Mouse (Mus musculus) skeletal muscle tissue, adult 2 months (tissue): ENCODE measurements at regions not wholly inside any gene's neighbourhood (a gene's known extent, or its start where the extent isn't known, plus 50 kb on each side); places are given as distances from the start of the nearest gene placed in this dataset.
"Not testable (repeated sequence)": the region's sequence is repeated elsewhere in the genome, so short reads cannot be mapped to it uniquely, and the experiment has no call there.

Experiments used
- DNase-seq: peaks from one replicate; pipeline ENCODE4 v3.0.0-alpha.2; 2012; ENCODE audit warnings: low read depth, low spot score

DNA sequence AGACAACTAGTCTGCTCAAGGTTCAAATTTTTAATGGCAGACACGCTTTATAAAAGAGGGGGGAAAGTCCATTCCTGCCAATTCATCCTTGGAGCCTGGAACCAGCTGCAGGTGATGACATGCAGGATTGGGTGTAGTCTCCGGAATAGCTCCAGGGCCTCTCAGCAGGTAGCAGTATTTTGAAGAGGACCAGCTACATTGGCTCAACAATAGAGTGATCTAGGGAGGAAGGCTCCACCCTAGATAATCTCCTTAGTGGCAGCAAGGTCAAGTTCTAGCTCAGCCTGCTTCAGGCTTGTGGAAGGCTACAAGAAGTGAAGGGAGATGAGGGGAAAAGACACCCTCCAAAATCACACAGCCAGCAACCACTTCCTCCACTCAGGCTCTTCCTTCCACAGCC lies 1405.1 kb downstream of the 4930444P10Rik start:
- DNase-seq, result not testable (repeated sequence)

DNA sequence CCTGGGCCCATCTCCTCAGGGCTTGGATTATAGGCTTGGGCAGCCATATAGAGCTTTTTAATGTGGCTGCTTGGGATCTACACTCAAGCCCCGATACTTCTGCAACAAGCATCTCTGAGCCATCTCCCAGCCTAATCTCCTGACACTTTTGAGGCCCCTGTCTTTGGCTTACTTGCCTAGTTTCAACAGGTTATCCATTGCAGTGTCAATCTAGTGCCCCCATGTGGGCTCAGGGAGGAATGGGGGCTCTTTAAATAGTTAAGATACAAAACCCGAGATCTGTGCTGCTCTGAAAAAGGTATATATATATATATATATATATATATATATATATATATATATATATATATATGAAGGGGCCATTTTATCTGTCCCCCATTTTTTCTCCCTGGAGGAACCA lies 1407.0 kb downstream of the 4930444P10Rik start:
- DNase-seq, result no peak

- no peak for DNase-seq
These were observed 1412.7 kb downstream of the 4930444P10Rik start for GRCm38 (mm10) chr1:14680443-14680842.

DNA sequence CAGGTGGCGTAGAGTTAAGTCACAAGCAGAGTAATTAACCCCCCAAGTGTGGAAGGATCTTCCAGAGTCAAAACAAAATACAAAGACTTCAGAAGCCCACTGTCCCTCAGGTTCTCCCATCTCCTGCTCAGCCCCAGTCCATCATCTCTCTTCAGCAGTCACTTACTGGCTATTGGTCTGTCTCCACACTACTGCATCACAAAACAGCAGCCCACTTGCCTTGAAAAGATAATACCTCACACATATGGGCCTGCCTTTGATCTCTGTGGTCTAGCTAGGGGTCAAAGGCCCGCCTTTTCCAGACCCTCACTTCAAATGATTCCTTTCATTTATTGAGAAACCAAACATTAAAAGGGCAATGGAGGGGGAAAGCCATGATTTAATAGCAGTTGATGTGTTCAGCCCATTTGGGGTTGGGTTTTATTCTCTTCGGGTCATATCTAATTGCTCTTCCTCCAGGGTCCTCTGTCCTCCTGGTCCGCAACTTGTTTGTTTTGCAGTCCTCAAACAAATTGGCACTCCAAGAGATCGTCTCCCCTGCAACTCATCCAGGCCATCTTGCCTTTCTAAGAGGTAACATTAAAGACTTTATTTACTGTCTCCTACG lies 1420.6 kb downstream of the 4930444P10Rik start:
- no peak for DNase-seq

- DNase-seq, result no peak
These were observed 1430.3 kb downstream of the 4930444P10Rik start for GRCm38 (mm10) chr1:14662706-14663312.

- DNase-seq, result no peak
These were observed 1431.3 kb downstream of the 4930444P10Rik start for GRCm38 (mm10) chr1:14661854-14662253.

DNA sequence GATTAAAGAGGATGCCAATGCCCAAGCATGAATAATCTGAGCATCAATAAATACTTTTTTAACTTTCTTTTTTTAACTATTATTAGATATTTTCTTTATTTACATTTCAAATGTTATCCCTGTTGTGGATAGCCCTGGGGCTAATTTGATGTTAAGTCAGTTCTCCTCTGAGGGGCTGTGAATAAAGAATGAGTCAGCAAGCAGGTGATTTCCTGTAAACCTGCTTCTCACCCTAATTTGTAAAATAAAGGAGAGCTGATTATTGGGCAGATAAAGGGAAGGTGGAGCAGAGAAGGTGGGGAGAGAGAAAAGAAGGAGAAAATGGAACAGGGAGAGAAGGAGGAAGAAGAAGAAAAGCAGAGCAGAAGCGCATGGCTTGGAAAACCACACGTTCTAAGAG lies 1442.8 kb downstream of the 4930444P10Rik start:
- DNase-seq, result no peak

GRCm38 (mm10) chr1:14635642-14636263 lies 1457.4 kb downstream of the 4930444P10Rik start:
- no peak for DNase-seq

DNA sequence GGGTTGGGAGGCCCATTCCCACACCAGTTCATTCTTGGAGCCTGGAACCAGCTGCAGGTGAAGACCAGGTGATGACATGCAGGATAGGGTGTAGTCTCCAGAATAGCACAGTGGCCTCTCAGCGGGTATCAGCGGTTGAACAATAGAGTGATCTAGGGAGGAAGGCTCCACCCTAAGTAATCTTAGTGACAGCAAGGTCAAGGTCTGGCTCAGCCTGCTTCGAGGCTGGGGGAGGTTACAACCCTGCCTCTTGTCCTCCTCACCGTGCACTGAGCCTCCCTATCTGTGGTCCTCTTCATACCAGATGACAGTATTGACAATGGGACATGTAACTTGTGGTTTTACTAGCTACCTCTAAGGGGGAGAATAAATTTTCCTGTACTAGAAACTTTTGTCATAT lies 1461.1 kb downstream of the 4930444P10Rik start:
- no peak for DNase-seq

DNA sequence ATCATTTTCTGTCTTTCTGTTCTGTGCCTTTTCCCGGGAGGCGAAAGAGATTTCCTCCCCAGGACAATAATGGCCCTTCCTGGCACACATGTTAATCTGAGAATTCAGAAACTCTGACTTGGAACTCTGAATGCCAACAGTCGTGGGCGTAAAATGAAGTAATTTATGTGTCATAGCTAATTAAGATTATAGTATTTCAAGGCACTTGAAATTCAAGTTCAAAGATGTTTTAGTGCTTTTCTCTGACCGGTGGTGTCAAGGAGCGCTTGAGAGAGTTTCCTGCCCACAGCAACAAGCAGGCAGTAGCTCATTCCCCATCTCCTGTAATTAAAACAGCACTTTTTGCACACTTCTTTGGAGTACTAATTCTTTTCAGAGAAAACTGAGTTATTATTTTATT lies 1465.9 kb downstream of the 4930444P10Rik start:
- no peak for DNase-seq

DNA sequence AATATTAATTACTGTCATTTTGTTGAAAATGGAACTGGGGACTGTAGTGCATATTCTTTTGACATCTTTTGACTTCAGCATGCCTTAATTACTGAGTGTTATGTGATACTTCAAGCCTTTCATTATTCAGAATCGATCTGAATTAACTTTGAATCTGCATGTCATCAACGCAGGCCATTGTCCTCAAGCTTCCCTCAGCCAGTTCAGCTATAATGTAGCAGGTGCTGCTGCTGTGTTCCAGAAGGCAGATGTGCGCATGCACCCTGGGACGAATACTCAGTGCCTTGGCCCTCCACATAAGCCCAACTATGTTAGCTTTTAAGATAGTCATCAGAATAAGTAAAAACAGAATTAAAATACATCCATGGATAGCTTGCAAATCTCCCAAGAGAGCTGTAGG lies 1466.4 kb downstream of the 4930444P10Rik start:
- no peak for DNase-seq

- no peak for DNase-seq
These were observed 1472.1 kb downstream of the 4930444P10Rik start for GRCm38 (mm10) chr1:14620922-14621430.

- no peak for DNase-seq
These were observed 1479.8 kb downstream of the 4930444P10Rik start for GRCm38 (mm10) chr1:14613232-14613894.

DNA sequence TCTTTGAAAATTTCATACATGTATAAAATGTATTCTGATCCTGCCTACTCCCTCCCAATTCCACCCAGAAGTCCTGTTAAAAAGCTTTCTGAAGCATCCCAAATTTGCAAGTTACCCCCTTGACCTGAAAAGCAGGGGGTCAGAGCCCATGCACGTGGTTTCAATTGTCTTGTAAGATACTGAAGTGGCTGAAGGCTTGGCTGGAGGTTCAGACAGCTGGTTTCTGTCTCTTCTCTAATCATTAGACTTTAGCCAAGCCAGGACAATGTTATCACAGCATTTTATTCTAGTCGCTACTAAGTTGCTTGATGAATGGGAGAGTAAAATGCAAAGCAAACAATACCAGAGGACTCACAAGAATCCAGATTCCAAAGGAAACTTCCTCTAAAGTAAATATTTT lies 1484.1 kb downstream of the 4930444P10Rik start:
- no peak for DNase-seq

DNA sequence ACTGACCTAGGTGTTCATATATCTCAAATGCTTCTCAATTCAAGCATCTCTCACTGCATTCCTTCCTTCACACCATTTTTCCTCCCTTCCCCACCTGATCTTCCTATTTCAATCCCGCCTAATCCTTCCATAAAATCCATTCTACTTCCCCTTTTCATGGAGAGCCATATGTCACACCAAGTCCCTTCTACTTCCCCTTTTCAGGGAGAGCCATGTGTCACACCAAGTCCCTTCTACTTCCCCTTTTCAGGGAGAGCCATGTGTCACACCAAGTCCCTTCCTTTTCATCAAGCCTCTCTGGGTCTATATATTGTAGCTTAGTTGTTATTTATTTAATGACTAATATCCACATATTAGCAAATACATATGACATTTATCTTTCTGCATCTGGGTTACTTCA lies 1497.2 kb downstream of the 4930444P10Rik start:
- peak; percentile 2 for DNase-seq

- peak; percentile 2 for DNase-seq
These were observed 1503.2 kb downstream of the 4930444P10Rik start for GRCm38 (mm10) chr1:14589905-14590304.

GRCm38 (mm10) chr1:14579376-14579775 lies 1513.7 kb downstream of the 4930444P10Rik start:
- peak; percentile 3 for DNase-seq

DNA sequence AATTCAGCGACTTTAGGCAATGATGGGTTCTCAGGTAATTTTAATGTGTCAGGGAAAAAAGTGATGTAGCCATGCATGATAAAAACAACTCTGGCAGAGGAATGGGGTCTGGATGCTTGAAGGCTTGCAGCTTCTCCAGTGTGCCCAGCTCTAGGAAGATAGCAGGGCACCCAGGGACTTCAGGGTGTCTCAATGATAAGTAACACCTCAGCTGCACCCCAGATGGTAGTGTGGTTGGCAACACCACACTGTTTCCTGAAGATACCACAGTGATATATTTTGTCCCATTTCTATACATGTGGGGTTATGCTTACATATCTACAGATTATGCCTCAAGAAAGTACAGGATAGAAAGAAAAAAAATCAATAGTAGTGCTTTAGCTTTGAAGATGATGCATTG lies 1516.9 kb downstream of the 4930444P10Rik start:
- no peak for DNase-seq

GRCm38 (mm10) chr1:14570562-14570981 lies 1522.6 kb downstream of the 4930444P10Rik start:
- no peak for DNase-seq

- no peak for DNase-seq
These were observed 1523.0 kb downstream of the 4930444P10Rik start for GRCm38 (mm10) chr1:14570113-14570512.

- no peak for DNase-seq
These were observed 1526.1 kb downstream of the 4930444P10Rik start for GRCm38 (mm10) chr1:14567006-14567405.

- no peak for DNase-seq
These were observed 1526.7 kb downstream of the 4930444P10Rik start for GRCm38 (mm10) chr1:14566386-14566785.
